Mouse (Mus musculus) effector memory CD4-positive, alpha-beta T cell, adult 7 months (primary cell): Measurements from ENCODE around the gene Gm8281. TPM values are rescaled to one million over a fixed set of nuclear protein-coding genes. Genes with fewer than 3 reads are reported as not detected.

ENCODE experiments used
- polyA plus RNA-seq: library from polyadenylated mRNA; unstranded; fragments of 100-300 nt; shearing (Covaris generic); gene quantifications from one replicate; pipeline ENCODE4 v1.2.1, GENCODE M21; 2017

Gm8281 gene
- not detected for polyA plus RNA-seq

GRCm38 (mm10) chr14:5070611-5071490, at the start of gene Gm8281:
TSS of gene Gm8281 (plus strand) at chr14:5071040.

DNA sequence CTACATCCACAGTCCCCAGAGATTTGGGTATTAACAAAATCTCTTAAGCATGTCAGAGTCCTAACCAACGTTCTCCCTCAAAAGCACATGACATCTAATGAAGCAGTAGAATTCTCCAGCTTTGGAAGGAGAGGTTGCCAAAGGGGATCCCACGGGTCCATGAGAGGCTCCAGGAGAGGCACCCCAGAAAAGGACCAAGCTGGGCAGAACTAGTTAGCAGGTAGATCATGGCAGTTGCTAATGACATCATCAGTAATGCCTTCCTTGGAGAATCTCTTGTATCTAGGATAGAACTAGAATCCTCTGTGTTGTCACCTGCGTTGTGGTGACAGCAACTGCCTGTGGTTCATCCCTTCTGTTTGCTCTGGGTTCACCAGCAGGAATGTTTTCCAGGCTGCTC, 20.5 kb upstream of the Gm8281 start, which contains the start of gene 4930555G01Rik:
4930555G01Rik (plus strand) TSS at position 301 of the 400 bp plus-strand sequence.

DNA sequence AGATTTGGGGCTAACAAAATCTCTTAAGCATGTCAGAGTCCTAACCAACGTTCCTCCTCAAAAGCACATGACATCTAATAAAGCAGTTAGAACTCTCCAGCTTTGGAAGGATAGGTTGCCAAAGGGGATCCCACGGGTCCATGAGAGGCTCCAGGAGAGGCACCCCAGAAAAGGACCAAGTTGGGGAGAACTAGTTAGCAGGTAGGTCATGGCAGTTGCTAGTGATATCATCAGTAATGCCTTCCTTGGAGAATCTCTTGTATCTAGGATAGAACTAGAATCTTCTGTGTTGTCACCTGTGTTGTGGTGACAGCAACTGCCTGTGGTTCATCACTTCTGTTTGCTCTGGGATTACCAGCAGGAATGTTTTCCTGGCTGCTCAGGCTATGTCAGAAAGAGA, 60.4 kb downstream of the Gm8281 start, which contains the start of gene Gm8279:
Gm8279 (plus strand) TSS at position 301 of the 400 bp plus-strand sequence.

Other genes with a start within 250 kb of the Gm8281 start
- gene Gm3269, start 232.9 kb upstream of the Gm8281 start, polyA plus RNA-seq = not detected
- gene Gm3264, start 215.5 kb upstream of the Gm8281 start, polyA plus RNA-seq = not detected
- gene Gm3278, start 178.6 kb upstream of the Gm8281 start, polyA plus RNA-seq = not detected
- gene Gm8297, start 87.1 kb upstream of the Gm8281 start, polyA plus RNA-seq = not detected
- not detected for gene Gm3298, start 55.1 kb upstream of the Gm8281 start, polyA plus RNA-seq
- 0.35 TPM for gene 4930555G01Rik, start 20.4 kb upstream of the Gm8281 start, polyA plus RNA-seq
- not detected for gene Gm8279, start 60.5 kb downstream of the Gm8281 start, polyA plus RNA-seq
- not detected for gene Gm3317, start 93.5 kb downstream of the Gm8281 start, polyA plus RNA-seq
- not detected for gene Gm8271, start 114.8 kb downstream of the Gm8281 start, polyA plus RNA-seq
- gene Gm3526, start 189.5 kb downstream of the Gm8281 start, polyA plus RNA-seq = not detected